Mouse (Mus musculus): ENCODE measurements at regions not wholly inside any gene's neighbourhood (a gene's known extent, or its start where the extent isn't known, plus 50 kb on each side); places are given as distances from the start of the nearest gene placed in this dataset.

GRCm38 (mm10) chr9:113507561-113508460 is 200.2 kb downstream of the Pdcd6ip start:
- TF ChIP-seq EP300 (optimal IDR thresholded peaks at IDR 0.05) (no peak), CTCF (IDR thresholded peaks at IDR 0.05; ENCODE audit: low read depth) (no peak)

Data from stomach, postnatal 0 days (tissue).